Mouse (Mus musculus) CH12.LX (cell line): Measurements from ENCODE around the gene Rtl5.

Experiments used
- CHD2 ChIP-seq: IDR thresholded peaks from 2 replicates; pipeline ENCODE4 v1.6.1; 2011; ENCODE audit warnings: low read length, improper control_type of control experiment
- EP300 ChIP-seq: IDR thresholded peaks from 2 replicates; pipeline ENCODE4 v1.6.1; 2011; ENCODE audit warnings: low read length, improper control_type of control experiment
- GABPA ChIP-seq: IDR thresholded peaks from 2 replicates; pipeline ENCODE4 v1.6.1; 2012; ENCODE audit warnings: low read depth, low read length, improper control_type of control experiment, inconsistent platforms; ENCODE audit not compliant: insufficient replicate concordance
- JUN ChIP-seq: IDR thresholded peaks from 2 replicates; pipeline ENCODE4 v1.6.1; 2011; ENCODE audit warnings: low read depth, mild to moderate bottlenecking, low read length, improper control_type of control experiment, moderate library complexity; ENCODE audit not compliant: insufficient read depth
- POLR2A ChIP-seq: IDR thresholded peaks from 2 replicates; pipeline ENCODE4 v1.6.1; 2011; ENCODE audit warnings: low read depth, mild to moderate bottlenecking, improper control_type of control experiment, low read length

DNA sequence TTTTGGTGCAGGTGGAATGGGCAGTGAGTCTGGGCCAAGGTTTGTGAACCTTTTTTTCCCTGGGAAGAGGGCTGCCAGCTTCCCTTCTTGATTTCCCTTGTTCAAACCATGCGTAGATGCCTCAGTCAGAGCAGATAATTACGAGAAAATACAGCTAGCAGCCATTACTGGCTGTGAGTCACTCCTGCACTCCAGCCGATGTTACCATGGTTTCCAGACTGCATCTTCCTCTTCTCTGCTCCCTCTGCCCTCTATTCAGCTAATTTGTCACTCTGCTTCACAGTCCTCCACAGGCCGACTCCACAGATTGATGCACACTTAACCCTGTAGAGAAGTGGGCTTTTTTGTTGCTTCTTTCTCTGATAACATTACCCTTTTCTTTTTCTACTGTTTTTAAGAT is 44.6 kb upstream of the Rtl5 start:
- TF ChIP-seq POLR2A (no peak), JUN (no peak), EP300 (no peak), GABPA (no peak), CHD2 (no peak)
